25 mouse cellular contexts compared by ENCODE assay signal in genomic region chr16:13620194-13620593, GRCm38 (mm10). TPM values are rescaled to one million over a fixed set of nuclear protein-coding genes. Genes with fewer than 3 reads are reported as not detected.
DNase-seq lines count a peak whose midpoint lies in the region; ATAC-seq and TF ChIP-seq lines count a peak whose summit lies in the region.
"Had no signal": no experiment of that assay in that cellular context is flagged by ENCODE, and none has a peak within 500 bp of the region (broad histone marks: within the 10 kb centered on the region; RNA-seq: fewer than 3 reads in every experiment).

No protein-coding gene starts in this region.

- H3K36me3 ChIP-seq in liver, embryonic 14.5 days (replicated peaks; ENCODE audit: control insufficient read depth, insufficient read depth, low read depth) = peaks cover 5% of the 10 kb centered on the region; the same call in 1 of the 2 replicates
- H3K36me3 ChIP-seq in liver, embryonic 11.5 days (ENCODE audit: control insufficient read depth, insufficient read depth, low read length) = peaks cover 2% of the 10 kb centered on the region; the same call in 1 of the 2 replicates
- H3K36me3 ChIP-seq in forebrain, embryonic 15.5 days = peaks cover 10% of the 10 kb centered on the region; the same call in 1 of the 2 replicates

- no peak for ATAC-seq in liver, embryonic 14.5 days (ENCODE audit: insufficient read depth)
- ATAC-seq in liver, embryonic 11.5 days (replicated peaks; ENCODE audit: low FRiP score) = no peak
- peak; percentile 70 for ATAC-seq in megakaryocyte-erythroid progenitor cell, adult 5-6 weeks (replicated peaks; ENCODE audit: low FRiP score, low TSS enrichment, poor library complexity, severe bottlenecking)
- ATAC-seq in forebrain, embryonic 15.5 days (replicated peaks) = no peak
- ATAC-seq: activated CD4-positive, CD25-positive, alpha-beta regulatory T cell, adult 4 months; forebrain, embryonic 14.5 days; forebrain, postnatal 0 days; Patski had no signal

- no peak overlapping the region for H3K4me2 ChIP-seq in liver, embryonic 14.5 days (ENCODE audit: low read depth)
- no peak overlapping the region for H3K4me2 ChIP-seq in liver, embryonic 11.5 days
- no peak overlapping the region for H3K4me2 ChIP-seq in forebrain, embryonic 15.5 days (replicated peaks)
- H3K4me2 ChIP-seq: embryonic facial prominence, embryonic 13.5 days; embryonic facial prominence, embryonic 15.5 days; forebrain, embryonic 12.5 days had no signal

- no peak for TF ChIP-seq EP300 in liver, embryonic 14.5 days (IDR thresholded peaks at IDR 0.05; ENCODE audit: low read depth)

- H3K4me1 ChIP-seq in liver, embryonic 14.5 days (replicated peaks; ENCODE audit: control insufficient read depth in 2 of 2, insufficient read depth in 2 of 2, low read length in 1 of 2) = peaks cover 2 to 10% of the 10 kb centered on the region in 2 experiments; a peak in 2 of 4 replicates
- H3K4me1 ChIP-seq in liver, embryonic 11.5 days (replicated peaks; ENCODE audit: control insufficient read depth, insufficient read depth, low read length) = no peaks in the 10 kb centered on the region; the same call in 1 of the 2 replicates
- H3K4me1 ChIP-seq in forebrain, embryonic 15.5 days = no peaks in the 10 kb centered on the region
- H3K4me1 ChIP-seq: embryonic facial prominence, embryonic 15.5 days; forebrain, embryonic 12.5 days had no signal

- TF ChIP-seq CTCF in liver, embryonic 14.5 days (IDR thresholded peaks at IDR 0.05; ENCODE audit: low read depth) = no peak

- no peak overlapping the region for H3K27ac ChIP-seq in liver, embryonic 14.5 days
- no peak overlapping the region for H3K27ac ChIP-seq in liver, embryonic 11.5 days (ENCODE audit: low read depth, low read length)
- no peak overlapping the region for H3K27ac ChIP-seq in forebrain, embryonic 15.5 days (replicated peaks)
- H3K27ac ChIP-seq: embryonic facial prominence, embryonic 13.5 days; embryonic facial prominence, embryonic 15.5 days; forebrain, embryonic 10.5 days; forebrain, embryonic 12.5 days had no signal

- WGBS in liver, embryonic 14.5 days (ENCODE audit: insufficient replicate concordance) = 59% methylated on average over 3 of the region's 3 CpGs
- WGBS in liver, embryonic 11.5 days = 91% methylated on average over 3 of the region's 3 CpGs
- WGBS in forebrain, embryonic 15.5 days = 93% methylated on average over 3 of the region's 3 CpGs

- no peak overlapping the region for H3K9ac ChIP-seq in liver, embryonic 14.5 days (replicated peaks)
- no peak overlapping the region for H3K9ac ChIP-seq in liver, embryonic 11.5 days (ENCODE audit: low read depth, low read length)
- H3K9ac ChIP-seq in forebrain, embryonic 15.5 days (replicated peaks) = no peak overlapping the region
- H3K9ac ChIP-seq: embryonic facial prominence, embryonic 13.5 days; embryonic facial prominence, embryonic 15.5 days; forebrain, embryonic 12.5 days; forebrain, postnatal 0 days had no signal

- H3K9me3 ChIP-seq in liver, embryonic 14.5 days (ENCODE audit: control insufficient read depth, low read length) = no peaks in the 10 kb centered on the region
- H3K9me3 ChIP-seq in liver, embryonic 11.5 days (ENCODE audit: control insufficient read depth, low read length) = no peaks in the 10 kb centered on the region
- H3K9me3 ChIP-seq in forebrain, embryonic 15.5 days = no peaks in the 10 kb centered on the region
- H3K9me3 ChIP-seq: embryonic facial prominence, embryonic 13.5 days; embryonic facial prominence, embryonic 15.5 days; forebrain, embryonic 10.5 days; forebrain, embryonic 12.5 days had no signal

- no peak overlapping the region for H3K4me3 ChIP-seq in liver, embryonic 14.5 days (ENCODE audit: insufficient read depth in 1 of 2, low read depth in 2 of 2, low read length in 2 of 2)
- no peak overlapping the region for H3K4me3 ChIP-seq in liver, embryonic 11.5 days (ENCODE audit: low read depth, low read length)
- no peak overlapping the region for H3K4me3 ChIP-seq in forebrain, embryonic 15.5 days
- H3K4me3 ChIP-seq: embryonic facial prominence, embryonic 13.5 days; embryonic facial prominence, embryonic 15.5 days; erythroblast, embryonic 14.5 days; forebrain, embryonic 10.5 days; forebrain, embryonic 12.5 days had no signal

- no peaks in the 10 kb centered on the region for H3K27me3 ChIP-seq in liver, embryonic 14.5 days (ENCODE audit: control insufficient read depth, insufficient read depth, low read length)
- H3K27me3 ChIP-seq in liver, embryonic 11.5 days (replicated peaks; ENCODE audit: control insufficient read depth, insufficient read depth, low read length) = no peaks in the 10 kb centered on the region
- no peaks in the 10 kb centered on the region for H3K27me3 ChIP-seq in forebrain, embryonic 15.5 days
- H3K27me3 ChIP-seq: embryonic facial prominence, embryonic 13.5 days; embryonic facial prominence, embryonic 15.5 days; forebrain, embryonic 12.5 days; Patski had no signal

- peak in 2 of 3 experiments; percentile 2 to 3 for DNase-seq in liver, embryonic 14.5 days (ENCODE audit: low read depth in 3 of 3, low spot score in 3 of 3)
- DNase-seq in liver, embryonic 11.5 days (ENCODE audit: low spot score) = no peak
- DNase-seq in c-Kit-positive CD71-positive TER-119-positive erythroid progenitor cells, embryonic 14.5 days (ENCODE audit: low spot score) = peak; percentile 10
- DNase-seq in gastrocnemius, postnatal 4 days (ENCODE audit: low spot score in 2 of 2) = no peak
- DNase-seq: adrenal gland, adult 8-10 months; adrenal gland, postnatal 14 days; adrenal gland, postnatal 36 days; cerebellum, adult 11 months; cerebellum, adult 18-20 months; cerebellum, adult 8-10 months; cerebellum, adult 9-11 months; cerebellum, postnatal 14 days; cerebellum, postnatal 36 days; embryo, embryonic 11 days; forebrain, postnatal 0 days had no signal

RNA-seq across cellular contexts. Expression of gene Parn, which starts 47.8 kb away (rescaled TPM):
- 5.4 and 7.1 TPM in 2 replicates for polyA plus RNA-seq in liver, embryonic 14.5 days (2012; rRNA removed)
- polyA plus RNA-seq in liver, embryonic 14.5 days (2014; fragmentation: Nextera tagmentation; extraction: Ambion mirVana) = 12.9 and 16.9 TPM in 2 replicates
- 43.9 and 51.2 TPM in 2 replicates for polyA plus RNA-seq in liver, embryonic 11.5 days (2014; fragmentation: Nextera tagmentation; extraction: Ambion mirVana)
- total RNA-seq in megakaryocyte-erythroid progenitor cell, adult 5-6 weeks (2014; fragmentation: Nextera tagmentation) = 29.3 and 35.9 TPM in 2 replicates
- 67.0 and 83.2 TPM in 2 replicates for total RNA-seq in megakaryocyte-erythroid progenitor cell, adult 5-6 weeks (2017)
- total RNA-seq in gastrocnemius, postnatal 4 days (2021) = 10 to 100 TPM; 17.5 to 19.9 TPM
- polyA plus RNA-seq in forebrain, embryonic 15.5 days (2015; fragmentation: Nextera tagmentation; extraction: Ambion mirVana) = 41.2 and 42.3 TPM in 2 replicates

RNA-seq across cellular contexts. Expression of gene Bfar, which starts 51.5 kb away (rescaled TPM):
- 7.4 and 11.0 TPM in 2 replicates for polyA plus RNA-seq in liver, embryonic 14.5 days (2012; rRNA removed)
- polyA plus RNA-seq in liver, embryonic 14.5 days (2014; fragmentation: Nextera tagmentation; extraction: Ambion mirVana) = 9.6 and 10.3 TPM in 2 replicates
- 28.6 and 28.8 TPM in 2 replicates for polyA plus RNA-seq in liver, embryonic 11.5 days (2014; fragmentation: Nextera tagmentation; extraction: Ambion mirVana)
- 22.2 and 26.0 TPM in 2 replicates for total RNA-seq in megakaryocyte-erythroid progenitor cell, adult 5-6 weeks (2014; fragmentation: Nextera tagmentation)
- total RNA-seq in megakaryocyte-erythroid progenitor cell, adult 5-6 weeks (2017) = 29.5 and 35.2 TPM in 2 replicates
- 10 to 100 TPM; 35.5 to 41.0 TPM for total RNA-seq in gastrocnemius, postnatal 4 days (2021)
- 52.7 and 53.1 TPM in 2 replicates for polyA plus RNA-seq in forebrain, embryonic 15.5 days (2015; fragmentation: Nextera tagmentation; extraction: Ambion mirVana)

RNA-seq across cellular contexts. Expression of gene 3110001I22Rik, which starts 51.5 kb away (rescaled TPM):
- 1.3 and 1.7 TPM in 2 replicates for polyA plus RNA-seq in liver, embryonic 14.5 days (2012; rRNA removed)
- polyA plus RNA-seq in liver, embryonic 14.5 days (2014; fragmentation: Nextera tagmentation; extraction: Ambion mirVana) = 2.2 and 2.3 TPM in 2 replicates
- 4.9 and 5.2 TPM in 2 replicates for polyA plus RNA-seq in liver, embryonic 11.5 days (2014; fragmentation: Nextera tagmentation; extraction: Ambion mirVana)
- total RNA-seq in megakaryocyte-erythroid progenitor cell, adult 5-6 weeks (2014; fragmentation: Nextera tagmentation) = 4.7 and 5.1 TPM in 2 replicates
- 10.7 and 19.8 TPM in 2 replicates for total RNA-seq in megakaryocyte-erythroid progenitor cell, adult 5-6 weeks (2017)
- 1 to 10 TPM; 3.7 to 4.0 TPM for total RNA-seq in gastrocnemius, postnatal 4 days (2021)
- 7.0 and 8.4 TPM in 2 replicates for polyA plus RNA-seq in forebrain, embryonic 15.5 days (2015; fragmentation: Nextera tagmentation; extraction: Ambion mirVana)

Comparison
In these comparisons a context has a peak if more than half of its experiments do, and no peak if none do; other contexts are left out.
1. DNase-seq: peak in liver, embryonic 14.5 days (2 of 3) and c-Kit-positive CD71-positive TER-119-positive erythroid progenitor cells, embryonic 14.5 days (single experiment); none in liver, embryonic 11.5 days (single experiment) and gastrocnemius, postnatal 4 days (0 of 2).